Mouse (Mus musculus): ENCODE results near the gene Ccdc136. TPM values are rescaled to one million over a fixed set of nuclear protein-coding genes. Genes with fewer than 3 reads are reported as not detected.
A peak's percentile ranks its signal among the peaks of the same experiment; 100 is the strongest.

Ccdc136 gene
- total and polyA plus RNA-seq, 3 experiments = 0.02 to 0.11 TPM; not detected in 1

DNA sequence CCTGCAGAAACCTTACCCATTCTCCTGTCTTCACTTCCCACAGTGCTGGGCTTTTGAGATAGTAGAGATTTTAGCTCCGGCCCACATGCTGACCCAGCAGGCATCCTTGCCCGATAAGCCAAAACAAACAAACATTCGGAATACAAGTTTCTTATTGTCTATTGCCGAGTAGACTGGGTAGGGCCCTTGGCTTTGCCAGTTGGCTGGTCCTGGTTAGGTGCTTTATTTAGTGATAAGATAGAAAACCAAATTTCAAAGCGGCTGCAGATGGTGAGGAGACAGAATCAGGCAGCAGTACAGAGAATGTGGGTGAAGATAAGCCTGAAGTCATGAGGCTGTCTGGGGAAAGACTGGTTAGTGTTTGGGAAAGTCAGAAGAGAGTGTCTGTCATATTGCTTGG is 43.3 kb upstream of the Ccdc136 start:
- TF ChIP-seq POLR2AphosphoS5 (IDR thresholded peaks at IDR 0.05; ENCODE audit: insufficient replicate concordance, low read depth, low read length) = no peak
- TF ChIP-seq TAL1 (conservative IDR thresholded peaks at IDR 0.05; ENCODE audit: low read depth, low read length) = peak; percentile 50; the same call in 1 of the 2 replicates
- ATAC-seq (ENCODE audit: extremely low read depth, insufficient number of reproducible peaks, low FRiP score, poor library complexity, severe bottlenecking) (peak; percentile 62), DNase-seq (ENCODE audit: low spot score) (peak; percentile 11)
- Histone ChIP-seq H3K4me1 (ENCODE audit: insufficient read depth, low read depth, low read length) (peaks cover 26% of the 10 kb centered on the region), H3K9me3 (replicated peaks) (no peaks in the 10 kb centered on the region), H3K4me3 (ENCODE audit: low read depth, low read length) (no peak overlapping the region; the same call in 1 of the 2 replicates), H3K27me3 (ENCODE audit: insufficient read depth, low read length) (no peaks in the 10 kb centered on the region), H3K36me3 (replicated peaks) (peaks cover 33% of the 10 kb centered on the region)

DNA sequence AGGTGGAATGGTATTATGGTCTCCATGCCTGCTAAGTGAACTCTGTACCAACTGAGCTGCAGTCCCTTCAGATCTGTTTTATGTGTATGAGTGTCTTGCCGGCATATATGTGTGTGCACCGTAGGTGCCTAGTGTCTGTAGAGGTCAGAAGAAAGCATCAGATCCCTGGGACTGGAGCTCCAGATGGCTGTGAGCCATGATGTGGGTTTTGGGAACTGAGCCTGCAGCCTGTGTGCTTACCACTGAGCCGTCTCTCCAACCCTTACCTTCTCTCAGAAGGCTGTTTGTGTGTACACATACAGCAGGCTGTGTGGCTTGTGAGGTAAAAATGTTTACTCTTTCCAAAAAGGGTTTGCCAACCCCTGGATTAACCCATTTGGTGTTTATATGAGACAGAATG is 36.7 kb upstream of the Ccdc136 start:
- H3K9me3 ChIP-seq (replicated peaks) = no peaks in the 10 kb centered on the region
- peaks cover 78% of the 10 kb centered on the region for H3K36me3 ChIP-seq (replicated peaks)
- H3K4me1 ChIP-seq (ENCODE audit: insufficient read depth, low read depth, low read length) = peaks cover 2% of the 10 kb centered on the region; the same call in 1 of the 2 replicates
- TF ChIP-seq GATA1 (IDR thresholded peaks at IDR 0.05; ENCODE audit: borderline replicate concordance, low read length) = no peak
- no peak for TF ChIP-seq TAL1 (conservative IDR thresholded peaks at IDR 0.05; ENCODE audit: low read depth, low read length)
- ATAC-seq (ENCODE audit: extremely low read depth, insufficient number of reproducible peaks, low FRiP score, poor library complexity, severe bottlenecking) (no peak), DNase-seq (ENCODE audit: low spot score) (no peak)
- no peak overlapping the region for H3K4me3 ChIP-seq (ENCODE audit: low read depth, low read length)
- H3K27me3 ChIP-seq (ENCODE audit: insufficient read depth, low read length) = no peaks in the 10 kb centered on the region

DNA sequence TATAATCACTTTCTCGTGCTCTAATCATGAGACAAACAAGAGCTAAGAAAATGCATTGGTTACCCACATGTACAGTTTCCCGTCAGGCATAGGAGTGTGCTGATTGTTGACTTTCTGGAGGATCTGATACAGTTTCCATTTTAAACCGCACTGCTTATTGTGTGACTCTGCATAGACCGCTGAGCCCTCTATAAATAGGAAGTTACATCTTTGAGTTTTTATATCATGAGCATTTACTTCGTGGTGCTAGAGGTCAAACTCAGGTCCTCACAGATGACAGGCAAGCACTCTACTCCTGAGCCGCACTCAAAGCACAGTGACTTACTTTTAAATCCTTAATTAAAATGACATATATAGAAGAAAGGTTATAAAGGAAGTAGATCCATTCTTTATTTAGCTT is 35.9 kb upstream of the Ccdc136 start:
- Histone ChIP-seq H3K27me3 (ENCODE audit: insufficient read depth, low read length) (no peaks in the 10 kb centered on the region), H3K36me3 (replicated peaks) (peaks cover 78% of the 10 kb centered on the region), H3K4me1 (ENCODE audit: insufficient read depth, low read depth, low read length) (peaks cover 2% of the 10 kb centered on the region; the same call in 1 of the 2 replicates), H3K9me3 (replicated peaks) (no peaks in the 10 kb centered on the region), H3K4me3 (ENCODE audit: low read depth, low read length) (no peak overlapping the region)
- TF ChIP-seq TAL1 (conservative IDR thresholded peaks at IDR 0.05; ENCODE audit: low read depth, low read length) (no peak), POLR2AphosphoS5 (IDR thresholded peaks at IDR 0.05; ENCODE audit: insufficient replicate concordance, low read depth, low read length) (no peak), CTCF (IDR thresholded peaks at IDR 0.05; ENCODE audit: low read depth, low read length) (no peak), GATA1 (IDR thresholded peaks at IDR 0.05; ENCODE audit: borderline replicate concordance, low read length) (no peak), GATA2 (IDR thresholded peaks at IDR 0.05; ENCODE audit: borderline replicate concordance, low read depth, low read length) (no peak)
- ATAC-seq (ENCODE audit: extremely low read depth, insufficient number of reproducible peaks, low FRiP score, poor library complexity, severe bottlenecking) (no peak), DNase-seq (ENCODE audit: low spot score) (no peak)

DNA sequence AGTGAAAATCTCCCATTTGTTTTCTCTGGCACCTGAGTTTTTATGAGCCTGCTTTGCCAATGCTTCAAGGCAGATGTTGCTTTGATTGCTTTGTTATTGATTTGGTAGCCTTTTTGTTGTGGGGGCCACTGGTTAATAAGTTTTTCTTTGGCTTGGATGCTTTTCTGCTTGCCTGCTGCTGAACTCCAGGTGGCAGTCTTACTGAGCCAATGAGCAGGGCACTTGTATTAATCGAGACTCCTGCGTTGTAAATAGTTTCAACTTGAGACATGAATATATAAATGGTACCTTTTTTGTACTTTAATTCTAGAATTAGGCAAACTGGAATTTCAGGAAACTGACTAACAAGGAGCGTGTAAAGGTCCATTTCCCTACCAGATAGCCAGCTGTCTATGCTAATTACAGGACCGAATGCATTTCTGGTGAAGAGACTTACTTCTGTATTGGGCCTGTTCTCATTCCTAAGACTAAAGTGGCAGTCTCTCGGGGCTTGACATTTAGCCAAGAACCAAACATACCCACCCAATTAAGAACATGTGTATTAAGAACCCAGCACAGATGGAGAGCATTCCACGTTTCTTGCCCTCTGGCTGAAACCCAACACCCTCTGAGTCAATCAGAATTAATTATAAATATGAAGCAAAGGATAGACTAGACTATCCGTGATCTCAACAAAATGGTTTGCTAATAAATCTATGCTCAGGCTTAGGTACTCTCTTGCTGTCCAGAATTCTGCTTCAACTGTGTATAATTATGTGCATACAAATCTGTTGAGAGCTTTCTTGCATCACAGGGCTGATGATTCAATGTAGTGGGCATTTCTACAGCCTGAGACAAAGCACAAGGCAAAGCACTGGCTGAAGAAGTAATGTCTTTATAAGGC is 33.6 kb upstream of the Ccdc136 start:
- H3K4me1 ChIP-seq (ENCODE audit: insufficient read depth, low read depth, low read length) = 0 out of 2 replicates have a peak, but pooled peaks cover under 1% of the 10 kb centered on the region
- H3K27me3 ChIP-seq (ENCODE audit: insufficient read depth, low read length) = no peaks in the 10 kb centered on the region
- no peak for ATAC-seq (ENCODE audit: extremely low read depth, insufficient number of reproducible peaks, low FRiP score, poor library complexity, severe bottlenecking)
- no peak for DNase-seq (ENCODE audit: low spot score)
- peaks cover 81% of the 10 kb centered on the region for H3K36me3 ChIP-seq (replicated peaks)
- no peak overlapping the region for H3K4me3 ChIP-seq (ENCODE audit: low read depth, low read length)
- H3K9me3 ChIP-seq (replicated peaks) = no peaks in the 10 kb centered on the region
- TF ChIP-seq CTCF (IDR thresholded peaks at IDR 0.05; ENCODE audit: low read depth, low read length) = no peak
- TF ChIP-seq TAL1 (conservative IDR thresholded peaks at IDR 0.05; ENCODE audit: low read depth, low read length) = no peak
- no peak for TF ChIP-seq GATA1 (IDR thresholded peaks at IDR 0.05; ENCODE audit: borderline replicate concordance, low read length)
- TF ChIP-seq GATA2 (IDR thresholded peaks at IDR 0.05; ENCODE audit: borderline replicate concordance, low read depth, low read length) = no peak
- no peak for TF ChIP-seq POLR2AphosphoS5 (IDR thresholded peaks at IDR 0.05; ENCODE audit: insufficient replicate concordance, low read depth, low read length)

DNA sequence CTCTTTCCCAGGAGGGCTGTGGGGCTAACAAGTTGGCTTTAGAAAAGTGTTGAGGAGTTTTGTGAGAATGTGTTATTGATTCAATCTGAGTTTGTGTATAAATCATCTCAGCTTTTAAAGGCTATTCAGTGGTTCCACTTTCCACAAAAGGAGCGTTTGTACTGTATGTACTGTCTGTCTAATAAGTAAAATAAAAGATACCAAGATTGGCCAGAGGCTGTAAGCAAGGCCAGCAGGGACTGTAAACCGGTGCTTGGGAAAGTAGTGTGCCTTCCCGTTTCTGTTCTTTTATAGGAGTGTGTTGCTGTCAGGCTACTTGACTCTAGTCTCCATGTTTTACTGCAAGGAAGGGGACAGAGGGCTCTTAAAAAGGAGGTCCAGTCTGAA is 33.0 kb upstream of the Ccdc136 start:
- no peaks in the 10 kb centered on the region for H3K4me1 ChIP-seq (ENCODE audit: insufficient read depth, low read depth, low read length)
- DNase-seq (ENCODE audit: low spot score) (no peak), ATAC-seq (ENCODE audit: extremely low read depth, insufficient number of reproducible peaks, low FRiP score, poor library complexity, severe bottlenecking) (no peak)
- TF ChIP-seq TAL1 (conservative IDR thresholded peaks at IDR 0.05; ENCODE audit: low read depth, low read length) (no peak), GATA2 (IDR thresholded peaks at IDR 0.05; ENCODE audit: borderline replicate concordance, low read depth, low read length) (no peak)
- H3K4me3 ChIP-seq (ENCODE audit: low read depth, low read length) = no peak overlapping the region
- no peaks in the 10 kb centered on the region for H3K9me3 ChIP-seq (replicated peaks)
- peaks cover 80% of the 10 kb centered on the region for H3K36me3 ChIP-seq (replicated peaks)
- no peaks in the 10 kb centered on the region for H3K27me3 ChIP-seq (ENCODE audit: insufficient read depth, low read length)

DNA sequence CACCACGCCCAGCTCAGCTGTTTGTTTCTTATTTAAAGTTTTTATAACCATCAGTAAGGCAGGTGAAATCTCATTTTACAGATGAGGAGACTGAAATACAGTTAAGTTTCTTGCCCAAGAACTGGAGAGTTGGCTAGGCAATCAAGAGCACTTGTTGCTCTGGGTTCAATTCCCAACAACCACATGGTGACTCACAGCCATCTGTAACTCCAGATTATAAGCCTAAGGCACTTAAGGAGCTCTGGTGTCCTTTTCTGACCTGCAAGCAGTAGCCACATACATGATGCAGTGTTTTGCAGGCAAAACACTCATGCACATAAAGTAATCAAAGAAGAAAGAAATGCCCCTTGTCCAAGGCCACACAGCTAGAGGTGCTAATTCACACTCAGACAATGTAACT is 30.8 kb upstream of the Ccdc136 start:
- no peak overlapping the region for H3K4me3 ChIP-seq (ENCODE audit: low read depth, low read length)
- TF ChIP-seq GATA1 (IDR thresholded peaks at IDR 0.05; ENCODE audit: borderline replicate concordance, low read length) = no peak
- no peak for TF ChIP-seq CTCF (IDR thresholded peaks at IDR 0.05; ENCODE audit: low read depth, low read length)
- no peak for TF ChIP-seq POLR2AphosphoS5 (IDR thresholded peaks at IDR 0.05; ENCODE audit: insufficient replicate concordance, low read depth, low read length)
- TF ChIP-seq TAL1 (conservative IDR thresholded peaks at IDR 0.05; ENCODE audit: low read depth, low read length) = no peak
- TF ChIP-seq GATA2 (IDR thresholded peaks at IDR 0.05; ENCODE audit: borderline replicate concordance, low read depth, low read length) = no peak
- DNase-seq (ENCODE audit: low spot score) = no peak
- no peaks in the 10 kb centered on the region for H3K4me1 ChIP-seq (ENCODE audit: insufficient read depth, low read depth, low read length)
- H3K36me3 ChIP-seq (replicated peaks) = peaks cover 76% of the 10 kb centered on the region
- no peak for ATAC-seq (ENCODE audit: extremely low read depth, insufficient number of reproducible peaks, low FRiP score, poor library complexity, severe bottlenecking)
- no peaks in the 10 kb centered on the region for H3K27me3 ChIP-seq (ENCODE audit: insufficient read depth, low read length)
- no peaks in the 10 kb centered on the region for H3K9me3 ChIP-seq (replicated peaks)

Measured in G1E (cell line).